16 mouse cellular contexts compared by ENCODE assay signal in genomic region chr11:8481962-8482361, GRCm38 (mm10).
DNase-seq lines count a peak whose midpoint lies in the region; ATAC-seq and TF ChIP-seq lines count a peak whose summit lies in the region.
"Had no signal": no experiment of that assay in that cellular context is flagged by ENCODE, and none has a peak within 500 bp of the region (broad histone marks: within the 10 kb centered on the region; RNA-seq: fewer than 3 reads in every experiment).

No protein-coding gene starts in this region.

- 51% methylated on average over 5 of the region's 5 CpGs for WGBS in heart, embryonic 14.5 days
- WGBS in lung, embryonic 14.5 days = 25% methylated on average over 5 of the region's 5 CpGs
- WGBS in embryonic facial prominence, embryonic 14.5 days = 52% methylated on average over 5 of the region's 5 CpGs

- no peak for DNase-seq in heart, postnatal 14 days
- peak; percentile 23 for DNase-seq in lung, embryonic 14.5 days
- DNase-seq in lung, postnatal 4 days = no peak
- DNase-seq in NIH3T3 (ENCODE audit: low read depth) = peak; percentile 41
- DNase-seq in embryonic facial prominence, embryonic 14.5 days (ENCODE audit: low spot score) = no peak
- DNase-seq in spleen, postnatal 36 days (ENCODE audit: low spot score in 2 of 2) = no peak
- DNase-seq: cerebellum, adult 9-11 months; gastrocnemius, postnatal 10 days; kidney, adult 2 months; kidney, postnatal 25 days; liver, embryonic 13.5 days; right cerebral cortex, postnatal 25 days; thymus, postnatal 14 days had no signal

- intact Hi-C loops in heart, postnatal 14 days (cut with DNase I) = no loop called here

- no peak for TF ChIP-seq CTCF in lung, embryonic 14.5 days (IDR thresholded peaks at IDR 0.05; ENCODE audit: low read depth)

- H3K9ac ChIP-seq in heart, embryonic 14.5 days (ENCODE audit: low read length) = peak overlapping the region; percentile 19; the same call in 1 of the 2 replicates
- H3K9ac ChIP-seq in lung, embryonic 14.5 days = no peak overlapping the region
- no peak overlapping the region for H3K9ac ChIP-seq in embryonic facial prominence, embryonic 14.5 days (ENCODE audit: low read depth, low read length)
- H3K9ac ChIP-seq: limb, embryonic 12.5 days; liver, embryonic 13.5 days had no signal

- H3K36me3 ChIP-seq in heart, embryonic 14.5 days (ENCODE audit: control insufficient read depth, insufficient read depth, low read length) = peaks cover 17% of the 10 kb centered on the region
- peaks cover 39% of the 10 kb centered on the region for H3K36me3 ChIP-seq in lung, embryonic 14.5 days (ENCODE audit: insufficient read depth)
- H3K36me3 ChIP-seq in embryonic facial prominence, embryonic 14.5 days (ENCODE audit: control insufficient read depth, insufficient read depth, low read length) = peaks cover 30% of the 10 kb centered on the region

- H3K27me3 ChIP-seq in heart, embryonic 14.5 days (ENCODE audit: control insufficient read depth, insufficient read depth, low read length) = no peaks in the 10 kb centered on the region
- no peaks in the 10 kb centered on the region for H3K27me3 ChIP-seq in lung, embryonic 14.5 days (ENCODE audit: insufficient read depth, low read length)
- no peaks in the 10 kb centered on the region for H3K27me3 ChIP-seq in embryonic facial prominence, embryonic 14.5 days (replicated peaks; ENCODE audit: control insufficient read depth, insufficient read depth, low read length)
- H3K27me3 ChIP-seq: limb, embryonic 12.5 days; liver, embryonic 13.5 days had no signal

- H3K4me1 ChIP-seq in heart, embryonic 14.5 days (ENCODE audit: control insufficient read depth in 2 of 2, insufficient read depth in 2 of 2, low read length in 2 of 2) = peaks cover 26 to 42% of the 10 kb centered on the region in 2 experiments
- H3K4me1 ChIP-seq in lung, embryonic 14.5 days (ENCODE audit: insufficient read depth) = no peaks in the 10 kb centered on the region
- peaks cover 24% of the 10 kb centered on the region for H3K4me1 ChIP-seq in embryonic facial prominence, embryonic 14.5 days (ENCODE audit: control insufficient read depth, insufficient read depth, low read length)
- H3K4me1 ChIP-seq: liver, embryonic 13.5 days had no signal

- no peak overlapping the region for H3K4me3 ChIP-seq in heart, embryonic 14.5 days (ENCODE audit: control insufficient read depth in 1 of 2, insufficient read depth in 1 of 2, low read depth in 1 of 2, low read length in 2 of 2)
- no peak overlapping the region for H3K4me3 ChIP-seq in lung, embryonic 14.5 days (ENCODE audit: low read depth, low read length)
- H3K4me3 ChIP-seq in embryonic facial prominence, embryonic 14.5 days (ENCODE audit: low read depth, low read length) = no peak overlapping the region
- H3K4me3 ChIP-seq: limb, embryonic 12.5 days; liver, embryonic 13.5 days had no signal

- H3K27ac ChIP-seq in heart, embryonic 14.5 days (replicated peaks in 1 of 2; ENCODE audit: control insufficient read depth in 1 of 2, insufficient read depth in 1 of 2, low read depth in 2 of 2, low read length in 2 of 2) = no peak overlapping the region; a peak in 1 of 4 replicates
- no peak overlapping the region for H3K27ac ChIP-seq in lung, embryonic 14.5 days (ENCODE audit: low read depth)
- 0 out of 2 replicates have a peak overlapping the region, but pooled peaks have one; percentile 23 for H3K27ac ChIP-seq in embryonic facial prominence, embryonic 14.5 days (replicated peaks; ENCODE audit: low read depth, low read length)
- H3K27ac ChIP-seq: limb, embryonic 12.5 days; liver, embryonic 13.5 days; macrophage had no signal

- no peak overlapping the region for H3K4me2 ChIP-seq in heart, embryonic 14.5 days (ENCODE audit: low read length)
- no peak overlapping the region for H3K4me2 ChIP-seq in lung, embryonic 14.5 days
- H3K4me2 ChIP-seq in embryonic facial prominence, embryonic 14.5 days (ENCODE audit: low read depth, low read length) = no peak overlapping the region
- H3K4me2 ChIP-seq: limb, embryonic 12.5 days; liver, embryonic 13.5 days had no signal

- ATAC-seq in heart, embryonic 14.5 days (ENCODE audit: insufficient number of reproducible peaks, insufficient read depth, low FRiP score, low read depth) = no peak
- ATAC-seq in lung, embryonic 14.5 days (ENCODE audit: insufficient read depth) = peak; percentile 19; the same call in 1 of the 2 replicates
- ATAC-seq in embryonic facial prominence, embryonic 14.5 days (ENCODE audit: low read depth) = no peak

- H3K9me3 ChIP-seq in heart, embryonic 14.5 days (ENCODE audit: control insufficient read depth, low read length) = no peaks in the 10 kb centered on the region
- no peaks in the 10 kb centered on the region for H3K9me3 ChIP-seq in lung, embryonic 14.5 days (ENCODE audit: low read depth, low read length)
- H3K9me3 ChIP-seq in embryonic facial prominence, embryonic 14.5 days (ENCODE audit: control insufficient read depth, low read length) = no peaks in the 10 kb centered on the region
- H3K9me3 ChIP-seq: limb, embryonic 12.5 days; liver, embryonic 13.5 days had no signal

Comparison
In these comparisons a context has a peak if more than half of its experiments do, and no peak if none do; other contexts are left out.
1. DNase-seq: peak in lung, embryonic 14.5 days (single experiment) and NIH3T3 (single experiment); none in heart, postnatal 14 days (0 of 2), lung, postnatal 4 days (0 of 2), embryonic facial prominence, embryonic 14.5 days (single experiment) and spleen, postnatal 36 days (0 of 2).